Mouse (Mus musculus) G1E (cell line): ENCODE data around the gene Cenpc1.

Source experiments
- CTCF ChIP-seq: IDR thresholded peaks from 2 replicates; pipeline ENCODE4 v1.5.1; 2012; ENCODE audit warnings: low read depth, low read length, inconsistent platforms, mixed read lengths
- GATA1 ChIP-seq: IDR thresholded peaks from 2 replicates; pipeline ENCODE4 v1.6.1; 2012; ENCODE audit warnings: borderline replicate concordance, low read length, inconsistent platforms, mixed read lengths
- GATA2 ChIP-seq: IDR thresholded peaks from 2 replicates; pipeline ENCODE4 v1.6.1; 2012; ENCODE audit warnings: low read depth, low read length, inconsistent platforms, borderline replicate concordance
- TAL1 ChIP-seq: conservative IDR thresholded peaks from 2 replicates; pipeline ENCODE4 v1.6.1; 2012; ENCODE audit warnings: low read depth, low read length, inconsistent platforms, mixed read lengths

GRCm38 (mm10) chr5:86086751-86087150 lies 21.4 kb upstream of the Cenpc1 start:
- no peak for TF ChIP-seq CTCF
- no peak for TF ChIP-seq GATA1
- no peak for TF ChIP-seq TAL1
- TF ChIP-seq GATA2 = no peak
